Mouse (Mus musculus) ovary, adult 2 months (tissue): ENCODE measurements around the gene Gm20695. TPM values are rescaled to one million over a fixed set of nuclear protein-coding genes. Genes with fewer than 3 reads are reported as not detected.

ENCODE experiments used
- polyA plus RNA-seq: library from polyadenylated mRNA; depleted of rRNA; stranded (reverse); fragments of >200 nt; gene quantifications from 2 replicates; pipeline ENCODE4 v1.2.3, GENCODE M21; 2012; rRNA removed

Gene Gm20695
- polyA plus RNA-seq, result not detected in 2 replicates

DNA sequence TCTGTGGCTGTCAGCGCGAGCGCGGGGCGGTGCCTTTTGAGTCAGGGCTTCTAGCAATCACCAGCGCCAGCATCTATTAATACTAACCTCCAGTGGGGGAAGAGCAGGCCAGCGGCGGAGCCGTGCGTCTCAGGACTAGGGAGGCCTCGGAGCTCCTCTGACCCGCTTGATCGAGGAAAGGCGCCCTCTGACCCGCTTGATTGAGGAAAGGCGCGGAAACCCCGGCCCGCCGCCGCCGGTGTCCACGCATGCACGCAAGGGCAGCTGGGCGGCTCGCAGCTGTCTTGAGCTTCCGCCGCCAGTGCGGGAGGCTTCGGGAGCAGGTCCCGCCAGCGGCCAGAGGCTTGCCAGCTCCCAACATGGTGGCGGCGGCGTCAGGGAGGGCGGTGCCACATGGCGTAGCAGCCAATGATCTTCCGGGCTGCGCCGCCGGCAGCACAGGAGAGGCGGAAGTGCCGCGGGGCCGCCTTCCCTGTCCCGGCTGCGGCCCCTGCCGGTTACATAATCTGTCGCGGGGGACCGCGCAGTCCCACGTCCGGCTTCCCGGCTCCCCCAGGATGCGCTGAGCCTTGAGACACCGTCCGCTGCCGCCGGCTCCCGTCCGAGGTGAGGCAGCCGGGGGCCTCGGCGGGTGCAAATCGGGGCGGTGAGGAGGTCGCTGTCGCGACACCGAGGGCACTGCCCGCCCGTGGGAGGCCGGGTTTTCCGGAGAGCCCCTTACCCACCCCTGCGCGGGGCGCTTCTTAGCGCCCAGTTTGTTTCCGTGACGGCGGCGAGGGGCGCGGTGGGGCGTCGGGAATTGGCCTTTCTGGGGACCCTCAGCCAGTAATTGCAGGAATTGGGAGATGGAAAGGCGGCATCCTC lies at the start of gene Gm20695, which contains the start of gene Zfp597:
TSS of gene Gm20695 (plus strand) at position 448 of the 864 bp plus-strand sequence.
TSS of gene Zfp597 (minus strand) at position 361 of the 864 bp plus-strand sequence.

DNA sequence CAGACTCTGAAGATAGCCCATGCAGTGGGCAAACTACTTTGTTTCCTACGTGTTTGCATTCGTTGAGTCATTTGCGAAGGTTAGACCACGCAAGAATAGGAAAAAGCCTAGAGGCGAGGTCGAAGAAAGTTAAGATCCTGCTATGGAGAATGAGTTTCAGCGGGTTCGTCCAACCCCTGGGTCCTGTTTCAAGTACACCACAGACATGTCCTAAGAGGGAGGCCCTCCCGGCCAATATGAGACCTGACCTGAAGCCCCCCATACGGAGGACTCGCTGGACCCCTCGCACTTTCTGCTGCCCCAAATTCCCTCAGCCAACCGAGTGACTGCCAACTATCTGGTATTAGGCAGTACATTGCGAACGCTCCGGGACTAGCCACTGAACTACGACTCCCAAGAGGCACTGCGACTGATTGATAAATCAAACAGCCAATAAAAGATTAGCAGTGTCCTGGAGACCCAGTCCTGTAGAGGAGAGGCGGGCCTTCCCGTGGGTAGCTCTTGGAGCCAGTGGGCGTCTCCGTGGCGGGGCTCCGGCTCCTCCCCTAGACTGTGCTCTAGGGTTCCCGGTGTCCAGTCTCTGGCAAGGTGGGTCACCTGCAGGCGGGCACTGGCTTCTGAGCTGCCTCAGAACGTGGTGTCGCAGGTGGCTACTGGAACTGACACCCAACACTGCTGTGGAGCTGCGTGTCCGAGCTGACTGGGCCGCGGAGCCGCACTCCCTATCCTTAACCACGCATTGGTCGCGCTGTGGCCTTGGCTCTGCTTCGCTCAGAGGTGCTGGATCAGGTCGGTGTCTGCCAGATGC lies 37.5 kb upstream of the Gm20695 start, which contains the start of gene Zfp174:
TSS of gene Zfp174 (plus strand) at position 558 of the 808 bp plus-strand sequence.

DNA sequence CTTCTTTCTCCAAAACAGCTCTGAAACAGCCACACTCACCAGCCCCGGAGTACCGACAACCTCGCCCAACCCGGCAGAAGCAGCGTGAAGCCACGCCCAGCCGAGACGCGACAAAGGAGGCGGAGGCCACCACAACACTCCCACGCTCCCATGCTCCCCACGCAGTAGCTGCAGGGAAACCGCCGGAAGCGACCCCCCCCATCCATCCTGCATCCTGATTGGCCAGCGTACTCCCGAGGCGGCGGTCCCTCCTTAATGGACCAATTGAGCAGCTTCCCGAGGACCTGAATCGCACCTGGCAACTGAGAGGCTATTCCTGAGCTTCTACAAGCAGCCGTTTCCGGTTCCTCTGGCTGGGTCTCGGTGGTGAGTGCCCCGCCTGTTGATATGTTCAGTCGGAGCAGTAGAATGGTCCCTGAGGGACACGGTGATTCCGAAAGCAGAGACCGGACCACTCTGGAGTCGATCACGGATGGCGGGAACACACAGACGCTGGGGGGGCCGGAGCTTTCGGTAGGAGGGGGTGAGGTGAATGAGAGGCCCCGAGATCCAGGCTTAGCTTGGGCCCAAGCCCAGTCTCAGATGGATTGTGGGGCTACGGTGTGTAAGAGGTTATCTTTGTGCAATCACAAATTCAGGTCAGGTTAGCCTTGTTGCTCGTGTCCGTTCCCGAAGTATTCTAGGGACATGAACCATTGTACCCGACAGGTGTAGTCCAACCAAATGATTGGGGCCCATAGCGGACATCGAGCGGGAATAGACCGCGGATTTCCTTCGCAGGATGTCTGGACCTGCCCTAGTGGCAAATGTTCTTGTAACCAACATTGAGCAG lies 12.0 kb upstream of the Gm20695 start, which contains the start of gene Naa60:
TSS of gene Naa60 (plus strand) at position 160 of the 832 bp plus-strand sequence.

DNA sequence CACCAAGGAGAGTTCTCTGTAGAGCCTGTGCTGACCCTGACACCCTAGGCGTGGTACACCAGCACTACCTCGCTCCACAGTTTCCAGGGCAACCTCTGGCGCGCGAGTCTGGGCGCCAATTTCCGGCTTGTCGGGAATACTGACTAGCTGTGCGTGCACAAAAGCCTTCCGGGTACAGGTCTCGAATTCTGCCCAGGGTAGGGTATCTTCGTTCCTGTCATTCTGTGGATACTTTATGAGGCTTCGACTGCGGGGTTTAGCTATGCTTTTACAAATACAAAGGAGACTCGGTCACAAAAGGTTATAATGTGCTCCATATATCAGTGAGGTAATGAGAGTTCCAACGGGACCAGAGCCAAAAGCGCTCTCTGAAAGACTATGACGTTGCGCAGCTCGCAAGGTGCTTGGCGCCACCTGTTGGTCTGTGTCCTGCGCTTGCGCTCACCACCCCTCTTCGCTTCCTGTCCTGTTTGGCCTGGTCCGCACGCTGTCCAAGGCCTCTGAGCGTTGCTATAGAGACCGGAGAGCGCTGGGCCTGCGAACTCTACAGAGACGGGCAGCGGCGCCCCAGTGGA lies 24.2 kb downstream of the Gm20695 start, which contains the start of the genes 1700037C18Rik and Cluap1:
TSS of gene 1700037C18Rik (minus strand) at position 153 of the 575 bp plus-strand sequence.
TSS of gene Cluap1 (plus strand) at position 265 of the 575 bp plus-strand sequence.

Other genes with a start within 250 kb of the Gm20695 start
- gene Mefv, start 166.6 kb upstream of the Gm20695 start, polyA plus RNA-seq, result 0.09 and 0.13 TPM in 2 replicates
- 9.8 and 10.0 TPM in 2 replicates for gene Zfp263, start 140.6 kb upstream of the Gm20695 start, polyA plus RNA-seq
- not detected in 2 replicates for gene Olfr15, start 53.8 kb upstream of the Gm20695 start, polyA plus RNA-seq
- 1.4 and 2.0 TPM in 2 replicates for gene Zfp174, start 37.4 kb upstream of the Gm20695 start, polyA plus RNA-seq
- gene Naa60, start 12.3 kb upstream of the Gm20695 start, polyA plus RNA-seq, result 56.7 and 67.1 TPM in 2 replicates
- 2.3 and 2.6 TPM in 2 replicates for gene Zfp597, start 87 bp upstream of the Gm20695 start, polyA plus RNA-seq
- 18.9 and 19.0 TPM in 2 replicates for gene 1700037C18Rik, start 24.0 kb downstream of the Gm20695 start, polyA plus RNA-seq
- 7.5 and 10.2 TPM in 2 replicates for gene Cluap1, start 24.2 kb downstream of the Gm20695 start, polyA plus RNA-seq
- gene Nlrc3, start 92.0 kb downstream of the Gm20695 start, polyA plus RNA-seq, result 6.5 and 8.0 TPM in 2 replicates
- gene Slx4, start 119.1 kb downstream of the Gm20695 start, polyA plus RNA-seq, result 24.4 and 27.5 TPM in 2 replicates
- 0.21 and 0.25 TPM in 2 replicates for gene Dnase1, start 152.3 kb downstream of the Gm20695 start, polyA plus RNA-seq
- gene Trap1, start 193.2 kb downstream of the Gm20695 start, polyA plus RNA-seq, result 109 and 128 TPM in 2 replicates